Mouse (Mus musculus) testis, postnatal 10 days (tissue): ENCODE results near the gene Scg3.
"Not testable (repeated sequence)": the region's sequence is repeated elsewhere in the genome, so short reads cannot be mapped to it uniquely, and the experiment has no call there.

Source experiments
- DNase-seq: peaks from one replicate; pipeline ENCODE4 v3.0.0; 2021; ENCODE audit warnings: low spot score

Scg3 gene

DNA sequence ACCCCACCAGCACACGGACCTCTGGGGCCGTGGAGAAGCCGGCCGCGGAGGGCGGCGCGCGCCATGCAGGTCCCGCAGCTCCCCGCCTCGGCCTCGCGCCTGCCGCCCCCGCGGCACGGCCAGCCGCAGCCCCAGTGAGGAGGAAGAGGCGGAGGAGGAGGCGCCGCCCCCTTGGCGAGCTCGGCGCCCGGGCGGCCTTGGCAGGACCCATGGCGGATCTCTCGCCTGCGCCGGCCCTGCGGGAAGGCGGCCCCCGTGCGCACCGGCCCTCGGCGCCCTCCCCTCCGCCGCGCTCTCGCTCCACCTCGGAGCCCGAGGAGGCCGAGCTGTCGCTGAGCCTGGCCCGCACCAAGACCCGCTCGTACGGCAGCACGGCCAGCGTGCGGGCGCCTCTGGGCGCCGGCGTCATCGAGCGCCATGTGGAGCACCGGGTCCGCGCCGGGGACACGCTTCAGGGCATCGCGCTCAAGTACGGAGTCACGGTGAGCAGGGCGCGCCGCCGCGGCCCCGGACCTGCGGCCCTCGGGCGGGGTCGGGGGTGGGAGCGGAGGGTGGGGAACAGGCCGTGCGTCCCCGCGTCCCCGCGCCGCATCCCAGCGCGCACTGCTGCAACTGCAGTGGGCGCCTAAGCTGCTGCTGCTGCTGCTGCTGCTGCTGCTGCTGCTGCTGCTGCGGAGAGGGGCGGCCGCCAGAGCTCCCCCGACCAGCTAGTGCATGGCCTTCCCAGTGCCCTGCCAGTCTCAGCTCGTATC is 58.1 kb downstream of the Scg3 start, which contains the start of gene Lysmd2:
Lysmd2 (plus strand) TSS at position 186 of the 752 bp plus-strand sequence.
- peak; percentile 85 for DNase-seq

DNA sequence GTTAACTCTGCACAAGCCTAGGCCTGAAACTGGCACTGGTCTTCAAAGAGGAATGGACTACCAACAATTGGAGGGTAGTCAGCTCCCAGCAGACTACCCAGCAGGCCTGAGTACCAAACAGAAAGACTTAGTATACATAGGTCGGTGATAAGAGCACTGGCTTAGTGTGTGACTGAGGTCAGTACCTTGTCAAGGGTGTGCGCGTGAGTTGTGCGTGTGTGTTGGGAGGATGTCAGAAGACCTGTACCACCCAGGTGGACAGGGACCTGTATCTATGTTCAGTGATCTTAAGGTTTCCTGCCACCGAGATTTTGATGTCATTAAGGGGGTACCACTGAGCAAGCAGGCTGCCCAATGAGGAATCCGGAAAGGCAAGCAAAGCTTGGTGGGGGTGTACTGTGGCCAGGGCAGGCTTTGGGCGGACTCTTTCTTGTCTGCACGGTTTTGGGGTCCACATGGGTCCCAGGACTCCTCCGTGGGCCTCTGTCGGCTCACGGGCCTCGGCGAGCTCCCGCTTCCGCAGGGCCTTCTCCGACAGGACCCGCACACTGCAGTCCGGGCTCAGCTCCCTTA is 58.8 kb downstream of the Scg3 start:
- DNase-seq: no peak

DNA sequence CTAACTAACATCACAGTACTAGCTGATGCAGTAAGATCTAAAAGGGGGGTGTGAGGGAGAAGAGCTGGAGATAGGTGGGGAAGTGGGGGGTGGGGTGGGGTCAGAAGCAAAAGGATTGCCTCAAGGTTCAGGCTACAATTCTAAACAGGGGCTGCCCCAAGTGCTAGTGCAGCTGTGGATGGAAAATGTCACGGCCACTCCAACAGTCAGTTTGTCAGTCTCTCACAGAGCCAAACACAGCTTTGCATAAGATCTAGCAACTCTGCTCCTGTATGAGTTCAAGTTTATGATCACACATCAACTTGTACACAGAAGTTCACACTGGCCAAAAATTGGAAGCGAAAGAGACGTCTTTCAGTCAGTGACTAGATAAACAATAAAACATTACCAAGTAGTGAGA is 62.4 kb downstream of the Scg3 start:
- DNase-seq: no peak

DNA sequence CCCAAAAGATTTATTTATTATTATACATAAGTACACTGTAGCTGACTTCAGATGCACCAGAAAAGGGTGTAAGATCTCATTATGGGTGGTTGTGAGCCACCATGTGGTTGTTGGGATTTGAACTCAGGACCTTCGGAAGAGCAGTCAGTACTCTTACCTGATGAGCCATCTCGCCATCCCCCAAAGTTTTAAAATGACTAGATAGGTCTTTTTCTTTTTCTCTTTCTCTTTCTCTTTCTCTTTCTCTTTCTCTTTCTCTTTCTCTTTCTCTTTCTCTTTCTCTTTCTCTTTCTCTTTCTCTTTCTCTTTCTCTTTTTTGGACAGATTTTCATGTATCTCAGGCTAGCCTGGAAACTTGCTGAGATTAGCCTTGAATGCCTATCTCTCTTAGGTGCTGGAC is 64.1 kb downstream of the Scg3 start:
- not testable (repeated sequence) for DNase-seq

DNA sequence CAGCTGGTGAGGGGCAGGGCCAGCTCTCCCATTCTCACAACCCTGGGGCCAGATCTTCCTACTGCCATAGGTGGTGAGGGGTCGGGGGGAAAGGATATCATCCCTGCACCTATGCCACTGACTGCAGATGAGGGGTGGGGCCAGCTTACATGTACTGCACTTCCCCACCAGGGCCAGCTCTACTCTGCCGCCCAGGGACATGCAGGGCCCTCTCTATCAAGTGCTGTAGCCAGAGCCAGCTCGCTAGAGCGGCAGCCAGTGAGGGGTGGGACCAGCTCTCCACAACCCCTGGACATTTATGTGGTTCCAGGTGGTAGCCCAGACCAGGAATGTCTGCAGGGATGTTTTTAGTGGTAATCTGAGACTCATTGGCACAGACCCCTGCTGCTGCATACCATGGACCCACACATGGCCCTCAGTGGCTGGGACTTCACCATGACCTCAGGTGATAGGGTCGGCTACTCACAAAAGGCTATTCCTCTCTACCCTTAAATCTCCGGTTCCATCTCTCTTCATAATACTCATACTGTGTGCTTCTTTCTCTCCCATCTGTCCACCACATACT is 64.9 kb downstream of the Scg3 start:
- DNase-seq: no peak

DNA sequence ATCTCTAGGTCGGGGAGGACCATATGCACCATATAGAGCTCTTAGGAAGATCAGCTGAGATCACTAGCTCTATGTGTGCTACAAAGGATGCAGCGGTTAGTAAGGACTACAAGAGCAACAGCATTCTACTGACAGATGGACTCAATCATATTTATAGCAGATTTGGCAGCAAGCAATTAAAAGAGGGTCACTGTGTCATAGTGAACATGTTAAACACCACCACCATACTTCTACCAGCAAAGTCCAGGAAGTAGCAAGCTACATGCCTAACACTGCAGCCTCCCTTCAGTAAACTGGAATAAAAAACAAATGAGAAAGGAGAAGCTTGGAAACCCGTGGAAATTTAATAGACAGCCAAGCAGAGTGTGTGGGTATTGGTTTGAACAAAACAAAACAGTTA is 67.3 kb downstream of the Scg3 start:
- DNase-seq: no peak

DNA sequence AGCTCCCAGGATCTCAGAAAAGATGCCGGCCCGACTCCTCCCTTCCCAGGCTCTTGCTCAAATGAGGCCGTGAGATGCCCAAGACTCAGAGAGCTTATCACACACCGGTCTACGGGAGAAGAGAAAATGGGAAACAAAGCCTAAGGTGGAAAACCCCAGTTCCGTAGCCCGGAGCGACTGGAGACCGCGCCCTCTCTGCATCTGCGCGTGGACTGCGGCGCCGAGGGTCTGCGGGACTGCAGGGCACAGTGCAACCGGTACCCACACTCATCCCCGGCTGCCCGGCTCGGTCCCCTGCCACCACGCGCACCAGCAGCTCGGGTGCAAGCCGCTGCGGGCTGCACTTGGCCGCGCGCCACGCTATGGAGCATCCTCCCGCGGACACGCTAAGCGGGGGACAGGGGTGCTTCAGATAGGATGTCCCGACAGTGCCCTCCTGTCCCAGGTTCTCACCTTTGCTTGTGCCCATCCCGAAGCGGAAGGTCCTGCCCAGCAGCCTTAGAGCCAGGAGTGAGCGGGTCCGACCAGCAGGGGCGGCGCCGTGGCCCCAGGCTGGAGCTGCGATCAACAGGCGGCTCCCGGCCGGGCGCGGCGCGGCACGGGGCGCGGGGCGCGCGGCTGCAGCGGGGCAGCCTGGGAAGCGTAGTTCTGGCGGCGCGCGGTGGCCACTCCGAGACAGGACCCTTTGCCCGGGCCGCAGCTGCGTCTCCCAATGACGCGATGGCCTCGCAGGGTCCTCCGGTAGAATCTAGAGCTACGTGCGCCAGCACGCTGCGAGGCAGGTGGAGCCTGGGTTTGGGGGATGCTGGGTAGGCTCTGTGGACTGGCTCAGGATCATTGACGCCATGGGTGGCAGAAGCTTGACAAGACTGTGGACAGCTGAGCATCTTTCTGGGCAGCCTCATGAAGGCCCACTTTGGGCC is 73.0 kb downstream of the Scg3 start, which contains the start of gene Tmod2:
Tmod2 (minus strand) TSS at position 755 of the 923 bp plus-strand sequence.
- peak; percentile 69 for DNase-seq

DNA sequence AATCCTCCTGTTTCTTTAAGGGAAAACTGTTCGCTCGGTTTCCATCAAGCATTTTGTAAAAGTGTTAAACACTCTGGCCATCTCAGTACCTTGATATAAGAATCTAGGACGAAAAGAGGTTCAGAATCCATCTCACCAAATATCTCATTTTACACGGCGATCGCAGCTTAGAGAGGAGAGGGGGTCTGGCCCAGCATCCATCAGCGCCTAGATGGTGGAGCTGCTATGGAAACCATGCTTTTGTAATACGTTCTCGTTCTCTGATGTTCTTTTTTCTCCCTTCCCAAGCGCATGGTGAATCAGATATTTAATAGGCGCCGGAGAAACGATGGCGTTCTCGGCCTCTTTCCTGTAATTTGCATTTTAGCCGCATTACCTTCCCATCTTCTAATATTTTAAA is 73.9 kb downstream of the Scg3 start:
- DNase-seq: no peak

DNA sequence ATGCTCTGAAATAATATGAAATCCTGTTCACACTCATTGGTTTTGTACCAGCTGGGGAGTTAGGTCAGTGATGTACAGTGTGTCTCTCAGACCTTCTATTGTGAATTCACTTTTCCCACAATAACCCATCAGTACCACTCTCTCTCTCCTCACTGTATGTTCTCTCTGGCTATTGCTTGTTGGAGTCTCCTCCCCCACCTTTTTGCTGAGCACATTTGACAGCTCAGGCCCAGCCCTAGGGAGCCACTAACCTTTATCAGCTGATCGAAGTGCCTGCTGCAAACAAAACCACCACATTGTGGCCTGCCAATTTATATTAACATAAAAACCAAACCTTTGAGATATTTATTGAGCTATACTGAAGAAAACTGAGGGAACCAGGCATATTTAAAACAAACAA is 74.4 kb downstream of the Scg3 start:
- DNase-seq: no peak

DNA sequence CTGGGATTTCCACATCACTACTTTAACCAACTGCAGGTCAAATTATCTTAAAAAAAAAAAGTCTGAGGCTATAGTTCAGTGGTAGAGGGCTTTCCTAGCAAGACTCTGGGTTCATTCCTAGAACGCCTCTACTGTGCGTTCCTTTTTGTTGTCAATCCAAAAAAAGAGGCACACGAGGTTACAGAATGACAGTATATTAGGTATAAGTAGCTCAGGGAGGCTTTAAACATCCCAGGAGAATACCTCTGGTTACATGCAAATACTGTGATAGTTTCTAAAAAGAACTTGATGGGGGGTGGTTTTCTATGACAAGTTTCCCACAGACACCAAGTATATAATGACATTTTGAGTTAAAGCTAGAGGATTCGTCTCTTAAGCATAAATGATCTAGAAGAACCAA is 76.4 kb downstream of the Scg3 start:
- DNase-seq: no peak

DNA sequence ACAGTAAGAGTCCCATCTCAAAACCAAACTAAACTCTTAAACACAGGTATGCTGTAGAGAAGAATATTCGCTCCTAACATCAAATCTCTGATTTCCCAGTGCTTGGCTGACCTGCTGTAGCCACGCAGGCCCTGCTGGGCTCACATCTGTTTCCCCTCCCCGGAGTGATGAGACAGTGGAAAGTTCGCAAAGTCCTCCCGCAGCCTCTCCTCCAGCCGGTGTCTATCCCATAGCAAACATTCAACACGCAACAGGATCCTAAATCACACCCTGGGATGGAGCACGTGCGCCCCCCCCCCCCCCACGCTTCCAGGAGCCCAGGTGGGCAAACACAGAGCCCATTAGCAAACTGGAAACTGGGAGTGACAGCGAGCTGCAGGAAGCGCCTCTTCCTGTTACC is 82.3 kb downstream of the Scg3 start:
- DNase-seq: no peak

DNA sequence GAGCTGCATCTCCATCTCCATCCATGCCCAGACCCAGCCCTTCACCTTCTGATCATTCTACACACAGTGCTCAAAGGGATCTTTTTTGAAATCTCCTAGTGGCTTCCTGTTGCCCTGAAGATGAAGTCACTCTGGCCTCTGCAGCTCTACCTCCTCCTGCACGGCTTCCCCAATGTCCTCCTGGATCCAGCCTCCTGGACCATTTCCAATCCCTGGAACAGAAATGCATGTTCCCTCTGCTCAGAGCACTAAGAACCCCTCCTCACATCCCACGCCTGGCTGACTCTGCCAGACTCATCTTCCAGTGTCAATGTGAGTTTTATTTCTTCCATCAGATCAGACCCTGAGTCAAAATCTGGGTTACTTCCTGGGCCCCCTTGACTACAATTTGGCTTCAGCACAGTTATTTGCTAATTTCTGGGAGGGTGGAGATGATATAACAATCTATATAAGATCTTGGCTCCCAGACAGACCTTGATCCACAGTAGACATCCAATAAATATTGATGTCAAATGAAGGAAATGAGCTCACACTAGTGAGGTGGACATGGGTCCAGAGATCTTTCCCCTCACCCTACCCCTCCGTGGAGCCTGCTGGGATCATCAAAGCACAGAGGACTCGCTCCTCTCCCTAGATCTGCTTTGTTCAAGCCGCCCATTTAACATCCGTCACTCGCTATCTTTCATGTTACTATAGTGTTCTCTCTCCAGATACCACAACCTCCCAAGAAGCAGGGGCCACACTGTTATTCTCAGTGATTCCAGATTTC is 83.5 kb downstream of the Scg3 start:
- DNase-seq: no peak

DNA sequence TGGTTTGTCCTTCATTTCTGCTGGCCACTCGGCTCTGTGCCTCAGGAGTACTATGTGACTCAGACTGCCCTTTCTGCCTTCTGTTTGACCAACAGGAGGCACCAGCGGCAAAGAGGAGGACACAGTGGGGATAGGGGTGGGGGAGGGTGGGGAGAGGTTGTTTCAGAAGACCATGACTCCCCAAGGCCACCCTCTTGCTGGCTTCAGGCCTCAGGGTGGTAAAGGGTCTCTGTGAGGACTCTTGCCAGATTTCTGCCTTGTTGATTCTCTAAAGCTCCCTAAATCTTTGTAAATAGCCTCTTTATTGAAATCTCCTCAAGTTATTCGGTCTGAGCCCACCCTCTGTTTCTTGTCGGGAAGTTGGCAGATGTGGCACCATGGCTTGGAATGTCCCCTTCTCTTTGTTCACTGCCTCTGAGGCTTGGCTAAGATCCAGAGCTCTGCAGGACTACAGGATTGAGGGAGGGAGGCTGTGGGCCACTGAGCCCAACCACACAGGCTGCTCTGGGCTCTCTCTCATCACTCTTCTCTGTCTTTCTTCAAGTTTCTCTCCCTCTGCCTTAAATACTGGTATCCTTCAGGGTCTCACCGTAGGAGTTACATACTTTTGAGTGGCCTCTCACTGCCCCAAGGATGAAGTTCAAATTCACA is 84.5 kb downstream of the Scg3 start:
- no peak for DNase-seq

DNA sequence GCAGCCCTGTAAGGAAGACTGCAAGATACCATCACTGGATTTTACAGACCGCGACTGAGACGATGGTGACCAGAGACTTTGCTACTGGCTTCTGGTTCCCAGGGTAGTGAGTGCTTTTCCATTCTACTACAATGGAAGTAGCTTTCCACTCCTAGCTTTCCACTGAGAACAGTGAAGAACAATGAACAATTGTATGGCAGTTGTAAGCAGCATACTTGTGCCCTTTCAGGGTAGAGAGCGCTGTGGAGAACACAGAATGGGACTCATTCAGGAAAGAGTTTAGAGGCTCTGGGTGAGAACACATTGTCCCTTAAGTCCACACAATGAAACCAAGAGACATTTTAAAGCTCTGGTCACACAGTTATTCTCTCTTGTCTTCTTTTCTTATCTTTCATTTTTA is 86.3 kb downstream of the Scg3 start:
- DNase-seq: no peak

DNA sequence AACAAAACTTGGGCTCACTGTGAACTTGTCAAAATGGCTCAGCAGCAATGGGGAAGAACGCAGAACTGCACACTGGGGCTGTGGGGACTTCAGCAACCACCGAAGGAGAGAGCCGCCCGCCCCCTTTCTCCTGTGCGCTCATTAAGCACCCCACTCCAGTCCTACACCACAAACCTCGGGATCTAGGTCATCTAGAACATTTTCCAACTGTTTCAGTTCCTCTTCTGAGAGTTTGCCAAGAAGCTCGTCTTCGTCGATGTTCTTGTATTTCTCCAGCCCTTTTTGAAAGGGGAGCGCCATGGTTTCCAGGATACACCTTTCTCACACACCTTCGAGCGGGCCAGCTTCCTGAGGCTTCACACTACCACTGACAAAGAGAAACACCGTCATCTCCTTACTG is 86.8 kb downstream of the Scg3 start:
- DNase-seq: no peak

DNA sequence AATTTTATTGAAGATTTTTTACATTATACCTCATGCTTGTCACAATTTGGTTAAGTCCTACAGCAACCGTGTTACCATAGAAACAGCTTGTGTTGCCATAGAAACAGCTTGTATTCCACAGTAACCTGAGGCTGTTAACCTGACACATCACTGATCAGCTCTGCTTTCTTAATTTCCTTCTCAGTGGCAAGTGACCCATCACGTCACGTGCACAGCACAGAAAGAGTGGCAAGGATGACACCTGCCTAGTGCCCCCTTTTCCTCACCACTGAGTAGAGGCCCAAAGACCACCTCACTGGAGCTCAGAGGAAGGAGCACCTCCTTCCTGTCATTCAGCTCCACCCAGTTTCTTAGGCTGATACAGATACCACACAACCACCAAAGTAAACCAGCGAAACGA is 90.4 kb downstream of the Scg3 start:
- no peak for DNase-seq
